Mouse (Mus musculus) urinary bladder, adult 2 months (tissue): ENCODE measurements around the gene Plpp7. TPM values are rescaled to one million over a fixed set of nuclear protein-coding genes. Genes with fewer than 3 reads are reported as not detected.

Source experiments
- DNase-seq: peaks from one replicate; pipeline ENCODE4 v3.0.0; 2022; ENCODE audit warnings: low spot score
- polyA plus RNA-seq: library from polyadenylated mRNA; depleted of rRNA; stranded (reverse); fragments of >200 nt; gene quantifications from 2 replicates; pipeline ENCODE4 v1.2.3, GENCODE M21; 2012

Plpp7 gene
- polyA plus RNA-seq, 1 experiment = 4.9 TPM

DNA sequence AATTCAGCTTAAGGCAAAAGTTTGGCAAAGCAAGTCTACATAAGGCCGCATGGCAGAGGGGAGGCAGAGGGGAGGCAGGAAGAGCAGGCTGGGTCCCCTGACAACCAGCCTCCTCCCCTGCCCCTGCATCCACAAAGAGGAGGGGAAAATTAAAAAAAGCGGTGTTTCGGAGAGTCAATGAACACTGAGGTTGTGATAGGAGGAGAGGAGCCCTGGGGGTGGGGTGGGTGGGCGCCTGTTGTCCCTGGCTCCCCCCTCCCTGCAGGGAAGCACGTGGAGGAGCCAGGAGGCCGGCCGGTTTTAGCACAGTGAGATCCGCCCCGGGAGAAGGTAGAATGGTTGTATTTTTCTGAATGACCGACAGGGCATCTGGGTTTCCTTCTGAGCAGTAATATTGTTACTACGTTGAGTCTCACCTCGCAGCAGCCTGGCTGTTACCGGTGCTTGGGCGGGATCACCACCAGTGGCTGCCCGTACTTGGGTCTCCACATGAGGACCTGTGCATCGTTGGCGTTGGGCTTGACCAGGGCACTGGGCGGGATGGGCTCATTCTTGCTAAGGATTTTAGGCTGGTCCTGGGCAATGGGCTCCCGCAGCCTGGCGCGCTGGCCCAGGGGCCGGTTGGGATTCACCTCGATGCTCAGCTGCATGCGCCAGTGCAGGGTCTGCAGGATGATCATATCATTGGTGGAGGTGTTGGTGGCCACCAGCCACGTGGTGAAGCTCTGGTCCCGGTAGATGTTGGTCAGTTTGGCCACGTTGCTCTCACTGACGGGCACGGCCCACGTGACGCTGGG lies 26.3 kb upstream of the Plpp7 start:
- no peak for DNase-seq

DNA sequence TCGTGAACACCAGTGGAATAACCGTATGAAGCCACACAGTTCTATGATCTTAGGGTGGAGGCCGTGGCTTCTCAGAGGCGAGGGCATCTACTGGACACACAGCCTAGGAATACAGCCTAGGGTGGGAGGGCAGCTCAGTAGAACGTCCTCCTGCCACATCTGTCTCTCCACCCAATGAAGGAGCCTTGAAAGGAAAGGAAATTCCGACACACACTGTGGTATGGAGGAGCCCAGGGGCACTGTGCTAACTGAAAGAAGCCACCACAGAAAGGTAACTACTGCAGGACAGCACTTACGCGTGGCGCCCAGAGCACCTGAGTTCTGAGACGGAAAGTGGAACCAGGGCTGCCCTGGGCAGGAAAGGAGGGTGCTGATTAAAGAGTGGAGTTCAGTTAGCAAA lies 24.6 kb upstream of the Plpp7 start:
- DNase-seq = no peak

DNA sequence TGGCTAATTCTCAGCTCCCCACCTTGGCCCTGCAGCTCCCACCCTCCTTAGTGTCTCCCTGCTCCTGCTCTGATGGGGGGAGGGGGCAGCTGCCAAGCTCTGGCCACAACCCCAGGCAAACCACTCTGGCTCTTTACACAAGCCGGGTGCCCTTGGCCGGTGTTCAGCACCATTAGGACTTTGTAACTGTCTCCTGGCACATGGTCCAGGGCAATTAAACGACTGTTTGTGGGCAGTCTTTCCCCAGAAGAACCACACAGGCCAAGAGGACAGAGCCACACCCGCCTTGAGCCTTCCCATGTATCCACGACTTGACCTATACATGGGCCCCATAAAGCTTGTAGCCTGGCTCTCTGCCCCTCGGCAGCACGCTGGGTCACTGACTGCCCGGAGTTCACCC lies 20.9 kb upstream of the Plpp7 start:
- no peak for DNase-seq

- no peak for DNase-seq
Measured at GRCm38 (mm10) chr2:32075368-32075767, 20.0 kb upstream of the Plpp7 start.

- DNase-seq = no peak
Measured at GRCm38 (mm10) chr2:32077744-32078143, 17.6 kb upstream of the Plpp7 start.

GRCm38 (mm10) chr2:32078522-32078921 lies 16.8 kb upstream of the Plpp7 start:
- no peak for DNase-seq

GRCm38 (mm10) chr2:32079191-32079725 lies 16.1 kb upstream of the Plpp7 start:
- DNase-seq = no peak

- no peak for DNase-seq
Measured at GRCm38 (mm10) chr2:32080681-32081080, 14.6 kb upstream of the Plpp7 start.

DNA sequence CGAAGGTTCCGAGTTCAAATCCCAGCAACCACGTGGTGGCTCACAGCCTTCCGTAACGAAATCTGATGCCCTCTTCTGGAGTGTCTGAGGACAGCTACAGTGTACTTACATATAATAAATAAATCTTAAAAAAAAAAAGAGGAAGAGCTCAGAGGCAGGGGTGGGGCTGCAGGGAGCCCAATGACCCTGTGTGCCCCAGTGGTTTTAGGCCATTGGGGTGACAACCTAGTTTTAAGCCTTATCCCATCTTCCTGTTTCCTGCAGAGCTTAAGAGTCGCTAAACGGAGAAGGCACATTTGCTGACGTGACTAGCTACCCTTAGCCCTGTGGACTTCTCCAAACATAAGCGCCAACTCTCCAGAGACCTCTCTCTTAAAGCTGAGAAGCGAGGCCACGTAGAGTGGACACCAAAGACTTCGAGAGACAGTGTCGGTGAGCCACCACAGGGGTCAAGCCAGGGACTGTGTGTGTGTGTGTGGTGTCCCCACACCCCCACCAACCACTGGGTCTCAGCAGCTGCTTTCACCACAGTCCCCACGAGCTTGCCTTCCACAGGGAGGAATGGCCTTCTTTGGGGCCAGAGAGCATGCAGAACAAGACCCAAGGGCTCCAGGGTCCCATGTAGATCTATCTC lies 13.9 kb upstream of the Plpp7 start:
- no peak for DNase-seq

DNA sequence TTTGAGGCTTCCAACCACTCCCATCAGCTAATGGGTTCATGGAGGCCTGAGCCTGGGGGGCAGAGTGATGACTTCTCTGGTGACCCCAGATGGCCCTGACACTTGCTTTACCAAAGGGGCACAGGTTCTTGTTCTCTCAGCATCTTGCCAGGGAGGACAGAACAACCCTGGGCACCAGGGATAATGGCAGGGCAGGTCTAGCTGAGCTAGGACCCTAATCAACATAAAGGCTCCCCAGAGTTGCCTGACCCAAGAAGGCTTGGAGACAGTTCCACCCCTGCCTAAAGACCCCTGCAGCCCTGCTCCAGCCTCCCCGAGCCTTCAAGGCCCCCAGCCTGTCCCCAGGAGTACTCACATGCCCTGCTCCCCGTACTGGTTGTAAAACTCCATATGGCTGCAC lies 13.1 kb upstream of the Plpp7 start:
- DNase-seq = no peak

DNA sequence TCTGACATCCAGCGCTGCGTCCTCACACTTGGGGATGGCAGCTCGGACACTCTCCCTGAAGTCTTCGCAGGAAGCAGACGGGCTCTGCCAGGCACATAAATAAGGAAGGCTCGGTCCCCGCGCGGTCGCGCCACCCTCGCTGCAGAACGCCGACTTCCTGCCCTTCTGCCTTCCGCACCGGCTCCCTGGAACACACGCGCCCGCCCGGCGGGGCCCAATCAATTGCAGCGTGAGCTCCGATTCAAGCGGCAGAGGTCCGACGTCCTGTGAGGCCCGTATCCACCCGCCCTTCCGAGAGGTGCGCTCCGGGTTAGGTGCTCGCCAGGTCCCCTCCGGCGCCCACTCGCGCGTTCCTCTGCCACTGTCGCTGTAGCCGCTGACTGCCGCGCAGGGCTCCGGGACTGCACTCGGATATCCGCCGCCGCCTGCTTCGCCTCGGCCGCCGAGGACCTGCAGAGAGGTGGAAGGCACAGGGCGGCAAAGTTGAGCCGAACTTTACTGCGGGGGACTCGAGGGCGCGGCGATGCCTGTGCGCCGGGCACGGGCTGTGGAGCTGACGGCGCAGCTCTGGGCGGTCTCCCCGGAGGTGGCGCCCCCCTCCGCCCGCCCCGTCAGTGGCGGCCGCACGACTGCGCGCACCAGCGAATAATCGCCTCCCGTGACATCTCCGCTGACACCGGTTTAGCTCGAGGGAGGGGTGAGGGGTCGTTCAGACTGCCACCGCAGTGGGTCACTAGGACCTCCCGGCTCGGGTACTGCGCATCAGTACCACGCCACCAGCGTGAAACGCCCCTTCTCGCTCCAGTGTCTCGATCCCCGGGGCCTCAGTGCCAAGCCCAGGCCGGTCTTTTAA lies 11.9 kb upstream of the Plpp7 start:
- peak; percentile 36 for DNase-seq

DNA sequence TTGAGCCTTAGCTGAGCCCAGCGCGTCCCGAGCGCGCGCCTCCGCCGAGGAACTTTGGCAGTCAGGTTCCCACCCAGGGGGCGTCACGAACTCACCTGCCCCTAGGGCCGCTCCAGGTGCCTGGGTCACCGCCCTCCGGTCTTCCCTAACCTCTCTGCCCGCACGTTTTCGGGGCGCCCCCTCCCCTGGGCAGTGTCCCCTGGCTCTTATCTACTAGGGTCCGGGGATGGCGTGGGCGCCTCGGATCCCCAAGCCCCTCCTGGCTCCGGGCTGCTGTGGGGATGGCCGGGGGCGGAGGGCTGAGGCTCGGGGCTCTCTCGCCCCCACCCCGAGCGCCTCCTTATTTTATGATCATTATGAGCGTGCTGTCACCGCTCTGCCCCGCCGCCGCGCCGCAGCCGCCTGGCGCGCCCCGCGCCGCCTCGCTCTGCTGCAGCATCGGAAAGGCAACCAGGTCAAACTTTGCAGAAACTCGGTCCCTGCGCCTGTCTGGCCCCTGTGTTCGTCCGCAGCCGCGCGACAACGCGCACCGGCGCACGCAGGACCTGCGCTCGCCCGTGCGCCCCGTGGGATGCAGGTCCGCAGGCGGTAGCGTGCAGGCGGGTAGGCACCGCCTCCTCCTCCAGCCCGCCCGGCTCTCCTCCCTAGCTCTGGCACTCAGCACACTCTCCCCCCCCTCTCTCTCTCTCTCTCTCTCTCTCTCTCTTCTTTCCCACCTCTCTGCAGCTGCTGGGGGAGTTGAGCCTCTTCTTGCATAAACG lies 11.0 kb upstream of the Plpp7 start, which contains the start of gene Fam78a:
Gene Fam78a (minus strand): TSS at position 747 of the 761 bp plus-strand sequence.
- no peak for DNase-seq

GRCm38 (mm10) chr2:32084872-32085199 lies 10.5 kb upstream of the Plpp7 start:
- DNase-seq = no peak

- no peak for DNase-seq
Measured at GRCm38 (mm10) chr2:32085231-32085630, 10.1 kb upstream of the Plpp7 start.

- DNase-seq = no peak
Measured at GRCm38 (mm10) chr2:32087606-32088005, 7.7 kb upstream of the Plpp7 start.

- DNase-seq = no peak
Measured at GRCm38 (mm10) chr2:32088372-32088981, 6.9 kb upstream of the Plpp7 start.

DNA sequence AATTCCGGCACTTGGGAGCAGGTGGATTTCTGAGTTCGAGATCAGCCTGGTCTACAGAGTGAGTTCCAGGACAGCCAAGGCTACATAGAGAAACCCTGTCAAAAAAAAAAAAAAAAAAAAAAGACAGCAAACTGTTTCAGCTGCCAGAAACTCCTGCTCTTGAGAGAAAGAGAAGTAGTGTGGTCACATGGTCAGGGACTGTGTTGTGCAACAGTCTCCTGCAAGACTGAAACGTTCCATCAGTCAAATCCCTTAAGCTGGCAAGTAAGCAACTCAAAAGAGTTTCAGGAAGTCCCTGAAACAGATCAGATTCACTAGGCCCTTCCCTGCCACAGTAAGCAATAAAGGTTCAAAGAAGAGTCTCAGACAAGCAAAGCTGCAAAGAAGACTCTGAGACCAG lies 5.7 kb upstream of the Plpp7 start:
- DNase-seq = no peak

GRCm38 (mm10) chr2:32090145-32090544 lies 5.2 kb upstream of the Plpp7 start:
- DNase-seq = no peak

DNA sequence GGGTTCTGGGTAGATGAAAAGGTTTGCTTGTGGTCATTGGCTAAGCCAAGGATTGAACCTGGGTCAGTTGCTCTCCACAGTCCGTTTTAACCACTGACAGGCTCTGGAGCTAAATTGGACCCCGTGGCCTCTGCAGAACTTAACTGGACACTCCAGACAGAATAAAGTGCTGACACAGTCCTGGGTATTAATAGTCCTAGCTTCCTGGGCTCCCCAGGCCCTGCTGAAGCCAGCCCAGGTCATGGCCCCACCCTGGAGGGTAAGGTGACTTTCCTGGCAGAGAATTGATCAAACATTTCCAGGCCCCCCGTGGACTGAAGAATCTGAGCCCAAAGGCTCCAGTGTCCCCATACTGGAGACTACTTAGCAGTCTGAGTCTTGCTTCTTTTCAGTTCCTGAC lies 3.4 kb upstream of the Plpp7 start:
- no peak for DNase-seq

DNA sequence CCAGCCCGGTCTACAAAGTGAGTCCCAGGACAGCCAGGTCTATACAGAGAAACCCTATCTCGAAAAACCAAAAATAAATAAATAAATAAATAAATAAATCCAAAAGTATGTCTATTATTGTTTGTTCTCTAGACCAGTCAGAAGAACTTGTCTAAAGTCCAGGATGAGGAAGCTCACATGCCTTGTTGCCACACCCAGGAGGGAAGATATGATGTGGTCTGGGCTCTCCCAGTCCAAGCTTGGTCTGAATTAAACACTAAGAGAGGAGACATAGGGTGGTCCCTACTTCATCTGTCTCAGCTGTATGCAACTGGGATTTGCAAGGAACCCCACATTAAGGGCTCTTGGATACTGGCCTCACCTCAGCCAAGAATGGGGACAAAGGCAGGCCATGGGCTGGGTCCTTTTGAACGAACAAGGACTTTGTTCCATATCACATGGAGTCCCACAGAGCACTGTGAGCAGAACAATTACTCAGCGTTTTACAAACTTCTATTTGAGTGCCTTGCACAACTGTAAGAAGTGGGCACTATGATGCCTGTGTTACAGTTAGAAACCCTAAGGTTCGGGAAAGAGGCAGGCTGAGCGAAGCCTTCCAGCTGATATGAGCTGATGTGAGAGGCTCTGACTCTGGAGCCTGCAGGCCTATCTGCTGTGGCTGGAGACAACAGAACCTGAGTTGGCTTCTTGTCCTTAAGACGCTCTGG lies 1.2 kb upstream of the Plpp7 start:
- no peak for DNase-seq

DNA sequence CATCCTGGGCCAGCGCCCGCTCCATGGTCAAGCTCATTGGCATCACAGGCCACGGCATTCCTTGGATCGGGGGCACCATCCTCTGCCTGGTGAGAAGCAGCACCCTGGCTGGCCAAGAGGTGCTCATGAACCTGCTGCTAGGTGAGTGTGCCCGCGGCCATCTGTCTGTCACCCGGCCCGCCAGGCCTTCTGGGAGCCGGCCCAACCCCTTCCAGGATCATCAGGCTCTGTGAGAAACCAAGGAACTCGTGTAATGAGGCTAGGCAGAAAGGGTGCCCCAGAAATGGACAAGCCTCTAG lies 743 bp downstream of the Plpp7 start:
- DNase-seq = no peak
